Mouse (Mus musculus): ENCODE data around the gene Acin1.

Gene Acin1

DNA sequence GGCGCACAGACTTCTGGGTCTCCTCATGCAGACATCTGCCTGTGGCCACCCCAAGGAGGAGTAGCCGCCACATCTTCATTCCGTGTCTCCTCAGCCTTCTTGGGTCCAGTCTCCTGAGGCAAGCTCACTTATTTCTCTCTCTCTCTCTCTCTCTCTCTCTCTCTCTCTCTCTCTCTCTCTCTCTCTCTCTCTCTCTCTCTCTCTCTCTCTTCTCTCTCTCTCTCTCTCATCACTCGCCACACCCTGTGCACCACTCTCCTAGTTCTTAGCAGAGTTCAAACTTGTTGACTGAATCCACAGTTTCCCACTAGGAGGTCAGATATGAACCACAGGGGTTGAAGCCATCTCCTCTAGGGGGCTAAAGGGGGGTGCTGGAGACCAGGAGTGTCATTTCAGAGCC, 12.0 kb upstream of the Acin1 start, which contains the start of gene Gm29776:
Gene Gm29776, minus strand, starts transcription at position 101 of the 400 bp plus-strand sequence.
- DNase-seq (ENCODE audit: low read depth) = no peak

DNA sequence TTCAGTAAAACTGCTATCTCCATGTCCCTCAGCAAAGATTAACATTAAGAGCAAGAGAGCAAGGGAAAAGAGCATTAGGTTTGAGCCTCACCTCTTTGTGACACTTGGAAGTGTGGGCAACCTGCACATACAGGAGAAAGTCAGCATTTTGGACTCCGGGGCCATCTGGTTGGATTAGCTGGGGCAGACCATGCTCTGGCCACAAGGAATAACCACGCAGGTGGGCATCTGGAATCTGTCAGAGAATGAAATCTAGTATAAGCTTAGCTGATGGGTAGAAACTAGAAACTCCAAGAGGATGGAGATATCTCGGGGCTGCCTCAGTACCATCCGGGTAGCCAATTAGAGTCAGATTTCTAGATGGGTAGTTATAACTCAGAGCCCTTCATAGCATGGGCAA, 10.0 kb upstream of the Acin1 start:
- no peak for DNase-seq (ENCODE audit: low read depth)

DNA sequence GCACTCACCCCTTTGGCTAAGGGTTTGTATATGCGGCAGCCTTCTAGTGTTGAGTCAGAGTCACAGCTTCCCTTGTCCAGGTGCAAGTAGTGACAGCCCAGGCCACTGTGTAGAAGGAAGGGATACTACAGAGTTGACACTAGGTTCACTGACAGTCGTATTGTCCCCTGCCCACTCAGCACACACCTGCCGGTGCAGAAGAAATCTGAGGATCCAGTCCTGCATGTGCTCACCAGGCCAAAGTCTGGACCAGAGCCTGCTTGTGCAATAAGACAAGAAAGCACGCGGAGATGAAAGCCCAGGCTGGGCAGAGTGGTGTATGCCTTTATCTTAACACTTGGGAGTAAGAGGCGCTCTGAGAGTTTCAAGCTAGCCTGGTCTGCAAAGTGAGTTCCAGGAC, 8.3 kb upstream of the Acin1 start:
- DNase-seq (ENCODE audit: low read depth) = no peak

DNA sequence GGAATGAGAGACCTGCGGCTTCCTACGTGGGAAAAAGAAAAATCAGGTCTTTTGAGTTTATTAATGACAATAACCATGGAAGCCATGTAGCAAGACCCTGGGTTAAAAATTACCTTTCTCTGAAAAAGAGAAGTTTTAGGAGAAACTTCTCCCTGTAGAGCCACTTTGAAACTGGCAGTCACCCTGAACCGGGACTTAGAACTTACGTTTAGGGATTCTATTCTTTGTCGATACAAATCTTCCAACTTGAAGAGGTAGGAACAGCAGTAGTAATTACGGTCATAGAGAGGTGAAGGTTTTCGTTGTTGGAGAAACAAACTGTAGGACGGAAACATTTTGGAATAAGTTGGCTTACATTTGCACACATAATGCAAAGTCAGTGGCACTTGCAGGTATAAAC, 520 bp upstream of the Acin1 start:
- DNase-seq (ENCODE audit: low read depth) = no peak

DNA sequence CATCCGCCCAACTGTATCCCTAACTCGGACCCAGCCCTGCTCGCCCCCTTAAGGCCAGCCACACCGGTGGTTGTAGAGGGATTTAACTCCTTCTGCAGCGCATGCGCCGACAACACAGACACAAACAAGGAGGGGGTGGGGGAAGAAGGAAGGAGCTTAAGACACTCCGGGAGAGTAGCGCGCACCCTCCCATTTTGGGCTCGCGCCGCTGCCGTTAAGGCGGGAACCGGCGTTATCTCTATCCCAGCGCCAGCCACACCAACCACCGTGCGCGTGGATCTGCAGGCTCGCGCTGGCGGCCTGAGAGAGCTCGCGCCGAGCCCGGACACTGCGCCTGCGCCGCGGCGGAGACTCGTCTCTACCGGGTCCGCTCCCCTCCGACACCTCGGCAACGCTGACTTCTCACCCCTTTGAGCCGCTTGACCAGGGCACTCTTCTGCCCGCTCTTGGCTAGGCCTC, 639 bp downstream of the Acin1 start, which contains the start of gene 1700123O20Rik:
Gene 1700123O20Rik, plus strand, starts transcription at position 154 of the 459 bp plus-strand sequence.
- peak; percentile 71 for DNase-seq (ENCODE audit: low read depth)

DNA sequence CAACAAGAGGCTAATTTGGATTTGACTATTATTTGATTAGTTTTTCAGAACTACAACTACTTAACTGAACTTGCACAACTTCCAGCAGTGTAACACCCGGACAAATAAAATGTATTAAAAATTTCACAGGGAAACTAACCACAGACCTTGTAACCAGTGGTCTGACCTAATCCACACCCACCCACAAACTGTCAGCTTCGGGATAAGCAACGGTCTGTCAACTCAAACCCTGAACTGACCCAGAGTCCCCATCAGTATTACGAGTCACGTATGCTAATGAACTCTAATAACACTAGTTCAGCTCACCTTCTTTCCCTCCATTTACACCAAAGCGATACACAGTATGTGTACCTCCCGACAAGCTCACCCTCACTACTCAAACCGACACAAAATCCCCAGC, 1.3 kb downstream of the Acin1 start:
- DNase-seq (ENCODE audit: low read depth) = no peak

DNA sequence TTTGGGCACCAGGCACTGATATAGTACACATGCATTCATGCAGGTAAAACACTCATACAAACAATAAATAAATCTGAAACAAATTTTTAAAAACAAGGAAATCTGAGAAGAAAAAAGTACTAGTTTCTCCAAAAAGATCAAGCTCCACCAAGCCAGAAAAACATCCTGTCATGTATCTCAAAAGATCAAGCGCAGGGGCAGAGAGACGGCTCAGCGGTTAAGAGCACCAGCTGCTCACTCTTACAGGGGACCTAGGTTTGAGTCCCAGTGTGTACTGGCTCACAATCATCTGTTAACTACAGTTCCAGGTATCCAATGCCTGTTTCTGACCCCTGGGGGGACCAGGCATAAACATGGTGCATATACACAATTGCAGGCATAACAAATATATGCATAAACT, 4.3 kb downstream of the Acin1 start:
- no peak for DNase-seq (ENCODE audit: low read depth)

DNA sequence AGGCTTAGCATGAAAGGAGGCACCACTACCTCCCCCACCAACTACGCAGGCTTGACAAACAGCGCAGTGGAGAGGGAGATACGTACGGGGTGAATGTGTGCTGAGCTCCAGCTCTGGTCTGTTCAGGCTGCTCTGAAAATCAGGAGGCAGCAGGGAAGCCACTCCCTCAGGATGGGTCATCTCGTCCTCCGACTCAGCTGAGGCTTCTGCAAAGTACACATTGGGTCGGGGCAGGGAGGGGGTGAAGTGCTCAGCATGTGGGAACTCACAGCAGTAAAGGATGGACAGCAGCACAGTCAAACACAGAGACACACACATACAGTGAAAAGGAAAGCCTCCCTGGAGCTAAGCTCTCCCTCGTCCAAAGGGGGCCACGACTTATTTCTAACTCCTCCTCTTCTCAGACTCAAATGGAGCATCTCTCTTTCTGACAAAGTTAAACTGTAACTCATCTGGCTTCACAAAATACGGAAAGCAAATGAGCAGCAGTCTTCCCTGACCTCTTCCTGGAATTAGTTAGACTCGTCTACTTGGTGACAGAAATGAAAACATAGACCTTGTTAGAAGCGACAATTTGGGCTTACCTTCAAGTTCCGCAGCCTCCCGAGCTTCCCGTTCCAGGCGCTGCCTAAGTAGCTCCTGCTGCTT, 8.0 kb downstream of the Acin1 start:
- no peak for DNase-seq (ENCODE audit: low read depth)

DNA sequence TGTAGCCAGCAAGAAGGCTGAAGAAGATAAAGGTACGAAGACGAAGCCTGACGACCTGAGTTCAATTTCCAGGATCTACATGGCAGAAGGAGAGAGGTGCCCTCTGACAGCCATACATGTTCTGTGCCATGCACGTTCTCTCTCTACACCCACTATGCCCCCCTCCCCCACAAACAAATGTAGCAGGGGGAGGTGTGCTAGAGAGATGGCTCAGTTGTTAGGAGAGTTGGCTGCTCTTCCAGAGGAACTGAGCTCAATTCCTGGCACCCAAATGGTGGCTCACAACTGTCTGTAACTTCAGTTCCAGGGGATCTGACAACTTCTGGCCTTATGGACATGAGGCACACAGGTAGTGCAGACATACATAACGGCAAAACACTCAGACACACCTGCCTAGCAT, 10.4 kb downstream of the Acin1 start:
- no peak for DNase-seq (ENCODE audit: low read depth)

DNA sequence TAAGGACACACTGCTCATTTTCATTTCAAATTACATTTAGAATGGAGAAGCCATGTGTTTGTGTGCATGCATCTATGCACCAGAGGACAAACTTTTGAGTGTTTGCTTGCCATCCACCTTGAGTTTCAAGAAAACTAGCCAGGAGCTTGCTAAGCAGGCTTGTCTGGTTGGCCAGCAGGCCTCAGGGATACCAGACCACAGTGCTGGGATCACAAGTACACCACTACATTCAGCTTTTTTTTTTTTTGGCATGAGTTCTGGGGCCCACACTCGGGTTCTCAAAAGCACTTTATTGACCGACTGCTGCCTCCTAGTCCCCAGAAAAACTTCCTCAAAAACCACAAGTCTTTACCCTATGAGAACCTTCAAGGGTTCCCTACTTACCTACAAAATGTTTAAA, 12.4 kb downstream of the Acin1 start:
- no peak for DNase-seq (ENCODE audit: low read depth)

DNA sequence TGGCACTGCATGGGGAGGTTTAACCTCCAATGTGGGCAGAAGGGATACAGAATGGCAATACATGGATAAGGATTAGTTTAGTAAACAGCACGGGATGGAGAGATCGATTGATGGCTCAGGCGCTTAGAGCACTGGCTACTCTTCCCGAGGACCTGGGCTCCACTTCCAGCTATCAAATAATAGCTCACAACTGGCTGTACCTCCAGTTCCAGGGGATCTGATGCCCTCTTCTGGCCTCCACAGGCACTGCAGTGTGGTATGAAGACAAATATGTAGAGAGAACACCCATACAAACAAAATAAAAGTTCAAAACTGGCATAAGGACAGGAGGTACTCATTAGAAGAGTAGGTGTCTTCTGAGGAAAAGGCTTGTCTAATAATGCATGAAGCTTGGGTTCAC, 17.4 kb downstream of the Acin1 start:
- DNase-seq (ENCODE audit: low read depth) = no peak

DNA sequence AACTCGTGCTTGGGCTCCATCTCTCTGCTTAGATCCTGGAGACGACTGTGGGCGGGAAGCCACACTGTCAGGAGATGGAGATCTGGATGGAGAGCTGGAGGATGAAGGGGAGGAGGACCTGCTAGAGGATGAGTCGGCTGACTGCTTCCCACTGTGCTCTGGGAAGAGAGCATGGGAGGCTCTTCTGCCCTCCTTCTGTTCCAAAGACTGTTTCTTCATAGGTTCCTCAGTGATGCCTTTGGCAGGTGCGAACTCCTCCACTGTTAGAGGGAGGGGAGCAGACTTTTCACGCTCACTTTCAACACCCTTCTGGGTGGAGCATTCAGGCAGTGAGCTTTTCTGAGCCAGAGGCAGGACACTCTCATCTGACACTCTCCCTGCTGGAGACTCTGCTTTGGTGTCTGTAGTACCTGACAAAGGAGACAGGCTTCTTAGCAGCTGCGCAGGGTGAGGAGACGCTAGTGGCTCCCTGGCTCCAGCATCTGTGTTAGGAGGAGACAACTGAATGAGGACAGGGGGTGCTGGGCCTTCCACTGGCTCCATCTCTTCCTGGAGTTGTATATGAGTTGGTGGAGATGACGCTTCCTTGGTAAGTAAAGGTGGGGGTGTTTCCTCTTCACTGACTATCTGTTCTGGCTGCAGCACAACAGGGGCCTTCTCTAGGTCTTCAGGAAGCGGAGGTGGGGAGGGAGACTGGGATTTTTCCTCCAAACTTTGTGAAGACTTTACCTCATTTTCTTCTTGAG, 22.1 kb downstream of the Acin1 start:
- no peak for DNase-seq (ENCODE audit: low read depth)

DNA sequence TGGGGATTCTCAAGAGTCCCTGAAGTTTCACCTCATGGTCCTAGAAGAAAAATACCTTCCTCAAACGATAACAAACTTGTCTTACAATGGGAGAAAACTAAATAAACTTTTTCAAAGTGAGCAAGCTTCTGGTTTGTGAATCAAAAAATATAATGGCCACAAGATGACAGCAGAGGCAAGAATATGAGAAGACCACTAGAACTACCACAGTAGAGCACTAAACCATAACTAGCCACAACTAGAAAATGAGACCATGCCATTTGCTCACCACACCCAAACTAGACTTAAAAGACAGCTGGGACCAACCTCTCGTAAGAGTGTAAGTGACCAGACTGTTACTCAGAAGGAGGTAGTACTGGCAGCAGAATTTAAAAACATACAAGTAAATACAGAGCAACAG, 26.7 kb downstream of the Acin1 start:
- no peak for DNase-seq (ENCODE audit: low read depth)

DNA sequence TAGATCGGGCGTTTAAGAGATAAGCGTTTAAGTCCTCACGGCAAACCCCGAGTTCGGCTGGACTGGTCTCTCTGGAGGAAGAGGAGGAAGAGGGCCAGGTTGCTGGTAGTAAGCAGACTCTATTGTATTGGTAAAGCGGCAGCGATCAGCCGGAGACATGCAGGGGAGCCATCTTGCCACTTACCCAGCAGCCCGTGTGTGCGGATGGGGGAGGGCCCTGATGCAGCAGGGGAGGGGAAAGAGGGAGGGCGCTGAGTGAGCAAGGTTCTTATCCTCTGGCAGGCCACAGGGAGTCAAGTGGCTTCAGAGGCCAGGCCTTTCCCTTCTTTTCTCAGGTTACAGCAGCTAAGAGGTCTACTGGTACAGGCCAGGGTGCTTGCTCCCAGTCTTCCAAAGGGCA, 33.2 kb downstream of the Acin1 start:
- peak; percentile 83 for DNase-seq (ENCODE audit: low read depth)

DNA sequence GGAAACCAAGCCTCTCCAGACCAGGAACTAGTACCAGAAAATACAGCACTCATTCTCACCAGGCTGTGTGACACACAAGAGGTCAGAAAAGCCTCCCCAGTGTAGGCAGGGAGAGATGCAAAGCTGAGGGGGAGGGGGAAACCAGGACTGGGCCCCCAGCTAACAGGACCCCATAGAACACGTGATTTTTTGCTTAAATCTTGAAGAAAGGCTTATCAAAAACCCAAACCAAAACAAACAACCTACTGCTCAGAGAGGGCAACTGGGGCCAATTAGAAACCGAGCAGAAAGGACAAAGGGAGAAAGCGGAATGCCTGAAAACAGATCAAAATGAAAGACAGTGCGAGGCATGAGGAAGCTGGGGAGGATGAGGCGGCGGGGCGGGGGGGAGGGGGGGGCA, 33.9 kb downstream of the Acin1 start:
- no peak for DNase-seq (ENCODE audit: low read depth)

DNA sequence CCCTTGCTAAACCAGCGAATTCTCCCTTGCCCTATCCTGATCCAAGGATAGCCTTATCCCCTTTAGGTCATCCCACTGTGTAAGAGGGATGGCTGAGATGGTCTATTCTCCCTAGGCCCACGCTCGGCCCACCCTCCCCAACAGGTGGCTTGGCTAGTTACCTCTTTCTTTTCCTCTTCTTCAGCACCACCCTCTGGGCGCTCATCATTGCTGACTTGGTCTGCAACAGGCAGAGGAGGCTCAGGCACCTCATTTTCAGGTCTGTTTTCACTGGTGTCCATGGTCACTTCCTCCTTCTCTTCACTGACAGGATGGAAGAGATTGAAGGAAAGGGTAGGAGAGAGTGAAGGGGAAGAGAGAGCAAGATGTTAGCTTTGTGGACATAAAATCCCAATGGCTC, 35.2 kb downstream of the Acin1 start:
- DNase-seq (ENCODE audit: low read depth) = no peak

DNA sequence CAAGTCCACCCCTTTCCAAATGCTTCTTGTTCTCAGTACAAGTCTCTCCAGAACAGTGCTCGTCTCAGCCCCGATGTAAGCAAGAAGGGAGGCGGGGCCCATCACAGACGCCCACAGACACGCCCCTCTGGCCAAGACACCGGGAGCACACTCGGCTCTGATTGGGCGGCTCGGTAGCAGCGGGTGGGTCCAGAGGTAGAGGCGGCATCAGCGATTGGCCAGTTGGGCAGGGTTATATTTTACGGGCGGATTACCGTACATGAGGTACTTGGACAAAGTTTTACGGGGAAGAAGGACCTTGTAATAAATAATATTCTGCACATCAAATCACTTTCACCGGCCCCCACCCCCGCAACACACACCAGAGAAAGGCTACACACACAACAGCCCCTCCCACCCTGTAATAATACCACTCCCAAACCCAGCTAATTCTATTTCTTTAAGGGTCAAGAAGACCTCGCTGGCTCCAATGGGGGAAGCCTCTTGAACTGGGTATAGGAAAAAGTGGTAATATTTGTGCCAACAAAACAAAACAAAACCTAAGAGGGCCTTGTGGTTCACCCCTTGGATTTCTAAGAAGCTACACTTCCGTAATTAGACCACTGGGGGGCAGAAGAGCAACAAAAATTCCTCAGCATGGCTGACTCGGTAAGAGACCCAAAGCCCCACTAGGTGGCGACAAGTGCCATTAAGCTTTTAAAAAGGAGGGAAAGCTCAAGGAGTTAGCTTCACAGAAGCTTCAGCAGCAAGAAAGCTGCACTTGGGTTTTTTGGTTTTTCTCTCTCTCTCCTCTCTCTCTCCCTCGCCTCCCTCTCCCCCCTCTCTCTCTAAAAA, 35.9 kb downstream of the Acin1 start:
- DNase-seq (ENCODE audit: low read depth) = peak; percentile 73

DNA sequence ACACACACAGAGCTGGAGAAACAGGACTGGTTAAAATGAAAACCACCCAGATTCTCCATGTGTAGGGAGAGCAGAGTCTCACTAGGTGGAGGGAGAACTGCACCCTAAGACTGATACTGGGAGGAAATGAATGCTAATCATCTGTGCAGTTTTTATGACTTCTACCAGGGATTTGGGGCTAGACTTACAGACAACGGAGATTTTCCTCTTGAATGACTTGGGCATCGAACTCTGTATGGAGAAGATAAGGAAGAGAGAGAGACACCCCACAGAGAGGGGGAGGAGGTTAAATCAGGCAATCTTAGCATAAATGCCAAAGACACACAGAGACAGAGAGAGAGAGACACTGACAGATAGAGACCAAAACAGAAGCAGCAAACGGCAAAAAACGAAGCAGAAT, 38.8 kb downstream of the Acin1 start:
- DNase-seq (ENCODE audit: low read depth) = no peak

DNA sequence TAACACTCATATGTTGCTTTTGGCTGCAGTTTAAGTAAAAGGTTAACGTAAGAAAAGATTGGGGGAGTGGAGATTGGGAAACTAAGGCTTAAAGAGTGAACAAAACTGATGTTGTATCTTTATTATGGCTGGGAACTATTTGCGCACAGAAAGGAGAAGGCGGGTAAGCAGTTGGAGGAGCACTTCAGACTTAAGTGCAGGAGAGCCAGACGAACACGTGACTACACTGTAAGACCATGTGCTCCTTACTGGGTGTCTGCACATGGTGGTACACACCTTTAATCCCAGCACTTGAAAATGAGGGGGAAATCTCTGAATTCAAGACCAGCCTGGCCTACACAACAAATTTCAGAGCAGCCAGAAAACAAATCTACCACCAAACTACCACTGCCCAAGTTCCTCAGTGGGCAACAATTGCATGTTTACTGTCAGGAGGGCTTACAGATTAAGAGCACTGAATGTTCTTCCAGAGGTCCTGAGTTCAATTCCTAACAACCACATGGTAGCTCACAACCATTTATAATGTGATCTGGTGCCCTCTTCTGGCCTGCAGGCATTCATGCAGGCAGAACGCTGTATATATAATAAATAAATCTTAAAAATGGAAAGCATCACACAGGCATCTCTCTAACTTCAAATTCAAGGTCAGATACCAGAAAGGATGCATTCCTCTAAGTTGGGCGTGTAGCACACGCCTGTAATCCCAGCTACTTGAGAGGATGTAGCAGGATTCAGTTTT, 39.7 kb downstream of the Acin1 start:
- DNase-seq (ENCODE audit: low read depth) = no peak

DNA sequence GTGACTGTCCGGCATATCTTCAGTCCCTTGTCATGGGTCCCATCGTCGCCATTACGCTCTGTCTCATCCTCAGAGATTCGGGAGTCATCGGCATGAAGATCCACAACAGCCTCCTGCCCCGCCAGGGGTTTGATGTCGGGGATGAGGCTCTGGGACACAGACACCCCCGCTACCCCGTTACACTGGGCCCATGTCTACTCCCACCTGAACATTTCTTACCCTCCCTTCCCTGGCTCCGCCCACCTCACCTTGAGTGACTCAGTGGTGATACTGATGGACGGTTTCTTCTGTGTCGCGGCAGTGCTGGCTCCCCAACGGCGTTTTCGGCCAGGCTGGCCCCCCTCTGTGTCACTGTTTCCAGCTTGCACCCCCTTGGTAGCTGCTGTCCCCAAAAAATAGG, 40.3 kb downstream of the Acin1 start:
- no peak for DNase-seq (ENCODE audit: low read depth)

DNA sequence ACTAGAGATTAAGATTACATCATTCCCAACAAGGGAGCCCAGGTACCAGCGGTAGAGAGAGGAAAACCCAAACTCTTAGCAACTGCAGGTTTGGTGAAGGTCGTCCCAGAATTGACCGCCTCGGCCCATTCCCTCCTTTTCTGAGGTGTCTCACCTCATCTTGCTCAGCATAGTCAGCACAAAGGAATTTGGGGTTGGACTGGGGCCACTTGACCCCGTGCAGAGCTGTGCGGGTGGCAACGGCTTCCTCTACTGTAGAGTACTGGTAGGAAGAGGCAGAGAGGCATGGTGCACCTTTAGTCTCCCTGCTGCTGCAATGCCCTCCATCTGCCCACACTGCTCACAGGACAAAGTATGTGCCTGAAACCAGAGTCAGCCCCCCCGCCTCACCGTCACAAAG, 42.4 kb downstream of the Acin1 start:
- DNase-seq (ENCODE audit: low read depth) = no peak

DNA sequence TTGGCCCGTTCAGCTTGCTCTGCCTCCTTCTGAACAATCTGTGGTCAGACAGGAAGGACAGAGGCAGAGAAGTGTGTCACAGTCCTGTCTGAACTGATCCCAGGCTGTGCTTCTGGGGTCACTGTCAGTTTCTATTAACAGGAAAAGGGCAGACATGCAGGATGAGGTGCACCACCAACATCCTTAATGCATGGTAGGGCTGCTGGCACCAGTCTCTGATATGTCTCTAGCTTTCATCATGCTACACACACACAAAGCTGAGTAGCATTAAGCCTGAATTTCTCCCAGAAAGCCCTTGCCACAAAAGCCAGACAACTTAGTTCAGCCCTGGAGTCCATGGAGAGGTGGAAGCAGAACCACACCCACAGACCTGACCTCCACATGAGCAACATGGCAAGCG, 43.7 kb downstream of the Acin1 start:
- DNase-seq (ENCODE audit: low read depth) = no peak

All from fibroblast of lung, adult 2 months (primary cell).